Mouse (Mus musculus) MEL (cell line): ENCODE data around the gene Hemk1.

Experiments
- CHD2 ChIP-seq: IDR thresholded peaks from 2 replicates; pipeline ENCODE4 v1.6.1; 2011; ENCODE audit warnings: low read length, improper control_type of control experiment
- CTCF ChIP-seq, 3 experiments: IDR thresholded peaks in 2 of 3; conservative IDR thresholded peaks in 1 of 3; 2 replicates each; pipeline ENCODE4 v1.5.1; 2011 to 2012; ENCODE audit warnings: low read length in 3 of 3, low read depth in 2 of 3, mild to moderate bottlenecking in 2 of 3, improper control_type of control experiment in 1 of 3, inconsistent platforms in 1 of 3, mixed read lengths in 1 of 3, moderate library complexity in 1 of 3; ENCODE audit not compliant: control insufficient read depth in 1 of 3, insufficient read depth in 1 of 3, poor library complexity in 1 of 3, severe bottlenecking in 1 of 3
- GATA1 ChIP-seq: IDR thresholded peaks from 2 replicates; pipeline ENCODE4 v1.6.1; 2011; ENCODE audit warnings: low read depth, low read length, improper control_type of control experiment
- MYB ChIP-seq: IDR thresholded peaks from 2 replicates; pipeline ENCODE4 v1.6.1; 2011; ENCODE audit warnings: mild to moderate bottlenecking, low read depth, low read length, improper control_type of control experiment
- NELFE ChIP-seq: IDR thresholded peaks from 2 replicates; pipeline ENCODE4 v1.6.1; 2011; ENCODE audit warnings: low read depth, low read length, improper control_type of control experiment
- POLR2A ChIP-seq, 2 experiments: IDR thresholded peaks; 2 replicates each; pipeline ENCODE4 v1.6.1; 2011 to 2012; ENCODE audit warnings: low read length in 2 of 2, mild to moderate bottlenecking in 2 of 2, control low read depth in 1 of 2, improper control_type of control experiment in 1 of 2, low read depth in 1 of 2, moderate library complexity in 1 of 2; ENCODE audit not compliant: control insufficient read depth in 1 of 2, insufficient read depth in 1 of 2, poor library complexity in 1 of 2
- RAD21 ChIP-seq: IDR thresholded peaks from 2 replicates; pipeline ENCODE4 v1.6.1; 2011; ENCODE audit warnings: mild to moderate bottlenecking, low read depth, low read length, improper control_type of control experiment
- SMC3 ChIP-seq: IDR thresholded peaks from 2 replicates; pipeline ENCODE4 v1.6.1; 2011; ENCODE audit warnings: low read depth, low read length, improper control_type of control experiment
- USF2 ChIP-seq, 2 experiments: IDR thresholded peaks; 2 replicates each; pipeline ENCODE4 v1.6.1; 2011 to 2012; ENCODE audit warnings: improper control_type of control experiment in 2 of 2, low read length in 2 of 2, borderline replicate concordance in 1 of 2, inconsistent platforms in 1 of 2, low read depth in 1 of 2, mild to moderate bottlenecking in 1 of 2; ENCODE audit not compliant: insufficient read depth in 1 of 2

DNA sequence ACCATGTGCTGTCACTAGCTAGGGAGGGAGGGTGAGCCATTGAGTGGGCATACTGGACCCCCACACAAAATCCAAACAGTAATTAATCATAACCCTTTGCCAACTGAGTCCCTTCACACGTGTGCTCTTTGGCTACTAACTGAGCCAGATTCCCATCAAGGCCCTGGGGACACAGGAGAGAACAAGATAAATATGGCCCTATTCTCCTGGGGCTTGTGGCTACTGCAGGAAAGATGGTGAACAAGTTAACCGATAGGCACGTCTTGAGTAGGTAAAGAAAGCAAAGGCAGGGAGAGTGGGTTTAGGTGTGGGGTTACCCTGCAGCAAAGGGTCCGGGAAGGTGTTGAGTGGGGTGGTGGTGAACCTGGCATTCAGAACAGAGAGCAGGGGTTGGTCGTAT, 34.2 kb downstream of the Hemk1 start:
- TF ChIP-seq RAD21, result no peak
- no peak for TF ChIP-seq CHD2
- no peak for TF ChIP-seq SMC3
- no peak for TF ChIP-seq MYB
- TF ChIP-seq CTCF (IDR thresholded peaks at IDR 0.05 in 2 of 3, conservative IDR thresholded peaks at IDR 0.05 in 1 of 3; ENCODE audit: control insufficient read depth in 1 of 3, insufficient read depth in 1 of 3, low read depth in 2 of 3, low read length in 3 of 3, poor library complexity in 1 of 3, severe bottlenecking in 1 of 3), result no peak
- TF ChIP-seq NELFE, result no peak
- TF ChIP-seq USF2 (IDR thresholded peaks at IDR 0.05; ENCODE audit: borderline replicate concordance in 1 of 2, insufficient read depth in 1 of 2, low read depth in 1 of 2, low read length in 2 of 2), result no peak
- TF ChIP-seq POLR2A (IDR thresholded peaks at IDR 0.05; ENCODE audit: control insufficient read depth in 1 of 2, insufficient read depth in 1 of 2, low read depth in 1 of 2, low read length in 2 of 2, poor library complexity in 1 of 2), result no peak
- no peak for TF ChIP-seq GATA1
